Mouse (Mus musculus): ENCODE measurements around the gene Cpeb3. TPM values are rescaled to one million over a fixed set of nuclear protein-coding genes. Genes with fewer than 3 reads are reported as not detected.

The Cpeb3 gene
- polyA plus RNA-seq, 1 experiment: 0.21 TPM

DNA sequence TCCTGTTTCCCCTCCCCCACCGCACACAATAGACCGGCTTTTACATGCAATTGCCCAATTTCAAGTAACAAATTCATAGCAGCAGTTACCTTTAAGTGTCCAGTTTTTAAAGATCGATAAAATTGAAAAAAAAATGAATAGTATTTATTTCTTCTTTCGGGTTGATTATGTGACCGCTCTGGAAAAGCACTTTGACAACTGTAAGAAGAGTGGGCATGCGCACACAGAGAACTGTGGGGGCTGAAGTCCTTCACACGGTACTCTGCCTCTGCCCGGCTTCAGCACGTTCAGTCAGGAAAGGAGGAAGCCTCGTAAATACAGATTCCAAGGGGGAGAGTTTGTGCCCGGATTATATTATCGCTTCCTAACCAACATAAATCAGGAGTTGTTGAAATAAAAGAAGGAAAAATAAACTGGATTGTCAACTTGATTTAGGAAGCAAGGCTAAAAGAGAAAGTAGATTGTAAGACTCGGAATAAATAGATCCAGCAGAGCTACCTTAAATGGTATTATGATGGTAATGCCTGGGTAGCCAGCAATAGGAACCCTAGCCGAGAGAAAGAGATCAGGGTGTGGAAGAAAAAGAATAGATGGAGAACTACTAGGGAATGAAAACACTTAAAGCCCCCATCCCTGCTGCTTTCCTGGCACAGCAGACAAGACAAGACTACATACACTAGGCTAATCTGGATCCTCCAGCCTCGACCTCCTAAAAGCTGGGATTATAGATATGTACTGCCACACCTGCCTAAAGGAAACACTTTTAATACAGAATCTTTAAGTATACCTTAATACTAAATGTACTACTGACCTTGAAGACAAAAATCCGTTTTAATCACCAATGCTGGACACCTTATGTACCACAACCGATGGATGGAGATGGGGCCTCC is 30.3 kb downstream of the Cpeb3 start:
- Histone ChIP-seq H3K4me1 (peaks cover 32% of the 10 kb centered on the region), H3K4me3 (replicated peaks) (peak overlapping the region; percentile 88), H3K27me3 (replicated peaks) (peaks cover 54% of the 10 kb centered on the region), H3K36me3 (replicated peaks; ENCODE audit: low read length) (no peaks in the 10 kb centered on the region), H3K9me3 (no peaks in the 10 kb centered on the region)
- TF ChIP-seq GATA1 (IDR thresholded peaks at IDR 0.05; ENCODE audit: borderline replicate concordance, low read length) (no peak), FLI1 (IDR thresholded peaks at IDR 0.05; ENCODE audit: low read length) (no peak)

DNA sequence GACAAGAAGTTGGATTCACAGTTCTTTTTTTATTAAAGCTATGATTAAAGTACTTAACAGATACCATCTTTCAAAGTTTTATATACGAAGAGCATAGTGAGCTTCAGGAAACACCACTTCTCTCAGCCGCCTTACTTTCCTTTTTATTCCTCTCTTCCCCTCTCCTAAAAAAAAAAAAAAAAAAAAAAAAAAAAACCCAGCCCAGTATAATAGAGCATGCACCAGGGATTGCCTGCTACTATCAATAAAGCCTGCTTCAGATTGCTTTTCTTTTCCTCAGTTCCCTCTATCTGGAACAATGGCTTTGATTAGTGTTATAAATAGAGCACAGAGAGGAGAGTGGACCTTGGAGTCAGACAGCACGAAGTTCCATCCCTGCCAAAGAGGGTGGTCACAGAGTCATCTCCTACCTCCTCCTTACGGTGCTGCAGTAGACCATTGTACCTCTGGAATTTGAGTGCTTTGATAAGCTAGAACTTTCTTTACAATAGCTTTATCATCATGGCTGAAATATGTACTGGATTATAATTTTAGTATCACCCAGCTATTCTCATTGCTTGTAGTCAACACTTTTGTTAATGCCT is 31.4 kb downstream of the Cpeb3 start:
- Histone ChIP-seq H3K9me3 (no peaks in the 10 kb centered on the region), H3K4me1 (peaks cover 32% of the 10 kb centered on the region), H3K36me3 (replicated peaks; ENCODE audit: low read length) (no peaks in the 10 kb centered on the region), H3K27me3 (replicated peaks) (peaks cover 63% of the 10 kb centered on the region), H3K4me3 (replicated peaks) (peak overlapping the region; percentile 71)
- TF ChIP-seq FLI1 (IDR thresholded peaks at IDR 0.05; ENCODE audit: low read length) (no peak), GATA1 (IDR thresholded peaks at IDR 0.05; ENCODE audit: borderline replicate concordance, low read length) (no peak)

DNA sequence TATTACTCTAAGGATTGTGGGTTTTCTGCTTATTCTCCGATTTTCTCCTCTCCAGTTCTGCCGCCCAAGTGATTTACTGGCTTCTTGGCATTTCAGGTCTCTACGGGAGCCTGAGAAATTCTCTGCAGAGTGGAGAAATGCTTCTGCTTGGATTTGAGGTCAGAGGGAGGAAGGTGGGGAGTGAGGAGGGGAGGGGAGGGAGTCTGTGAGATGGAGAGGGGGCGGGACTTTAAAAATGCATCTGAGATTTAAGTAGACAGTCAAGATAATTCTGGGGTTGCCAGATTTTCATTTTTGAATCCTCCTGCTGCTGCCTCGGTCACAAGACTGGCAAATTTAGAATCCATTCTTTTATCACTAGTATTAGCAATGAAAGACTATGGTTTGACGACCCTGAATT is 32.5 kb downstream of the Cpeb3 start:
- Histone ChIP-seq H3K9me3 (no peaks in the 10 kb centered on the region), H3K4me1 (peaks cover 32% of the 10 kb centered on the region), H3K36me3 (replicated peaks; ENCODE audit: low read length) (no peaks in the 10 kb centered on the region), H3K27me3 (replicated peaks) (peaks cover 63% of the 10 kb centered on the region), H3K4me3 (replicated peaks) (peak overlapping the region; percentile 93)
- TF ChIP-seq GATA1 (IDR thresholded peaks at IDR 0.05; ENCODE audit: borderline replicate concordance, low read length): no peak
- no peak for TF ChIP-seq FLI1 (IDR thresholded peaks at IDR 0.05; ENCODE audit: low read length)

DNA sequence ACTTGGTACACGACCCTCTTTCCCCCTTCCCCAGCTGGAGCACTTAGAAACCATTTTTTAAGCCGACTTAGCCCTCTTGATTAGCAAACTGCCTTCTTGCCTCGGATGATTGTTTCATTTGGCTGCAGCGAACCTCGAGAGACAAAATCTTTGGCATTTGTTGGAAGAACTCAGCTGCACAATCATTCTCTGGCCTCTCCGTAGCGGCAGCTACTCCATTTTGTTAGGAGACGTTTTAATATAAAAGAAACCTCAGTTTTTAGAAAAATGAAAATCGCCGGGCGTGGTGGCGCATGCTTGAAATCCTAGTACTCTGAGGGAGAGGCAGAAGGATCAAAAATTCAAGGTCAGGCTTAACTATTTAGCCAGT is 33.0 kb downstream of the Cpeb3 start:
- Histone ChIP-seq H3K4me1 (peaks cover 32% of the 10 kb centered on the region), H3K27me3 (replicated peaks) (peaks cover 67% of the 10 kb centered on the region), H3K9me3 (0 out of 2 replicates have a peak, but pooled peaks cover 3% of the 10 kb centered on the region), H3K36me3 (replicated peaks; ENCODE audit: low read length) (no peaks in the 10 kb centered on the region), H3K4me3 (replicated peaks) (peak overlapping the region; percentile 93)
- TF ChIP-seq FLI1 (IDR thresholded peaks at IDR 0.05; ENCODE audit: low read length): no peak
- TF ChIP-seq GATA1 (IDR thresholded peaks at IDR 0.05; ENCODE audit: borderline replicate concordance, low read length): no peak

DNA sequence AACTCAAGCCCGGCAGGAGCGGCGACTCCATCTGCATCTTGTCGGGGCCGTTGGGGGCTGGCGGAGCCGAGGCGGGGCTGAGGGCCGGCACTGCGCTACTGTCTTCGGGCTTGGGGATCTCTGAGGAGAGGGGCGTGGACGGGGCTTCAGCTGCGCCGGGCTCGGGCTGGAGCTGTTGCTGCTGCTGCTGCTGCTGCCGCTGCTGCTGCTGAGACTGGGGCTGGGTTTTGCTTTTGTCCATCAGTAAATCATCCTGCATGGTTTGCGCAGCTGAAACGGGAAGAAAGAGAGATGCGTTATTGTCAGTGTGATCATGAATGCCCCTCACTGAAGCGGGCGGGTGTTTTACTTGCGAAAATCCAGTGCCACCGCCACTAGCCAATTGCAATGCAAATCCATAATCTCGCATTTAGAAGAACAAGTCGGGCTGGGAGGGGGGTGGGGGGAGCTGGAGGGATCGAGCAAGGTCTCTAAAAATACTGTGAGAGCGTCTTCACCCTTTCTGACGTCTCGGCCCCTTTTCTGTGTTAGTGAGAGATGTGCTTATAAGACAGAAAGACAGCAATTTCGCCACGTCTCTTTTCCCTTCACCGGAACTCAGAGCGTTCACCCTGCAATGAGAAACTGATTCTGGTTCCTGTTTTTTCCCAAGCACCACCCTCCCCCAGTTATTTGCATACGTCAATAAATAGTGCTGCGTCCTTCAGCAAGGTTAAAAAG is 33.5 kb downstream of the Cpeb3 start:
- Histone ChIP-seq H3K4me1 (peaks cover 32% of the 10 kb centered on the region), H3K4me3 (replicated peaks) (peak overlapping the region; percentile 93), H3K9me3 (0 out of 2 replicates have a peak, but pooled peaks cover 3% of the 10 kb centered on the region), H3K27me3 (replicated peaks) (peaks cover 68% of the 10 kb centered on the region), H3K36me3 (replicated peaks; ENCODE audit: low read length) (no peaks in the 10 kb centered on the region)
- TF ChIP-seq FLI1 (IDR thresholded peaks at IDR 0.05; ENCODE audit: low read length) (no peak), GATA1 (IDR thresholded peaks at IDR 0.05; ENCODE audit: borderline replicate concordance, low read length) (no peak)

DNA sequence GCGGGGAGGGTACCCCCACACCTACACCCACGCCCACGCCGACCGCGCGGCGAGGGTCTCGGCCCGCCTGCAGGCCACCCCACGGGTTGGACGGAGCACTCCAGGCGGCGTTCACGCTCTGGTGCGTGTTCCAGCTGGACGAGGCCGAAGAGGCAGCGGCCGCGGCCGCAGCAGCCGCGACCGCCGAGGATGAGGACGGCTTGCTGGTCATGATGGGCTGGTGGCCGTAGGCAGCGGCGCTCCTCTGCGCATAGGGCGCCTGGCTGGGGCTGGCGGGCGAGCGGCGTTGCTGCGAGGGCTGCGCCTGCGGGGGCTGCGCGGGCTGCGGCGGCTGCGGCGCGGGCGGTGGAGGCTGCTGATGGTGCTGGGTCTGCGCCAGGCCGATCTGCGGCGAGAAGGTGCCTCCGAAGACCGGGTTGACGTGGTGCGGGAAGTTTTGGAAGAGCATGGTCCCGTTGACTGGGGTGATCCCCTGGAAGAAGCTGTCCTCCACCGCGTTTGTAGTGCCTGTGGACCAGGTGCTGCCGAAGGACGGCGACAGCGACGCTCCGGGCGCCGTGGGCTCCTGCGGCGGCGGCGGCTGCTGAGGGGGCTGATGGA is 34.2 kb downstream of the Cpeb3 start:
- Histone ChIP-seq H3K4me1 (peaks cover 32% of the 10 kb centered on the region), H3K4me3 (replicated peaks) (peak overlapping the region; percentile 93), H3K9me3 (0 out of 2 replicates have a peak, but pooled peaks cover 3% of the 10 kb centered on the region), H3K36me3 (replicated peaks; ENCODE audit: low read length) (no peaks in the 10 kb centered on the region), H3K27me3 (replicated peaks) (peaks cover 70% of the 10 kb centered on the region)
- no peak for TF ChIP-seq FLI1 (IDR thresholded peaks at IDR 0.05; ENCODE audit: low read length)
- no peak for TF ChIP-seq GATA1 (IDR thresholded peaks at IDR 0.05; ENCODE audit: borderline replicate concordance, low read length)

DNA sequence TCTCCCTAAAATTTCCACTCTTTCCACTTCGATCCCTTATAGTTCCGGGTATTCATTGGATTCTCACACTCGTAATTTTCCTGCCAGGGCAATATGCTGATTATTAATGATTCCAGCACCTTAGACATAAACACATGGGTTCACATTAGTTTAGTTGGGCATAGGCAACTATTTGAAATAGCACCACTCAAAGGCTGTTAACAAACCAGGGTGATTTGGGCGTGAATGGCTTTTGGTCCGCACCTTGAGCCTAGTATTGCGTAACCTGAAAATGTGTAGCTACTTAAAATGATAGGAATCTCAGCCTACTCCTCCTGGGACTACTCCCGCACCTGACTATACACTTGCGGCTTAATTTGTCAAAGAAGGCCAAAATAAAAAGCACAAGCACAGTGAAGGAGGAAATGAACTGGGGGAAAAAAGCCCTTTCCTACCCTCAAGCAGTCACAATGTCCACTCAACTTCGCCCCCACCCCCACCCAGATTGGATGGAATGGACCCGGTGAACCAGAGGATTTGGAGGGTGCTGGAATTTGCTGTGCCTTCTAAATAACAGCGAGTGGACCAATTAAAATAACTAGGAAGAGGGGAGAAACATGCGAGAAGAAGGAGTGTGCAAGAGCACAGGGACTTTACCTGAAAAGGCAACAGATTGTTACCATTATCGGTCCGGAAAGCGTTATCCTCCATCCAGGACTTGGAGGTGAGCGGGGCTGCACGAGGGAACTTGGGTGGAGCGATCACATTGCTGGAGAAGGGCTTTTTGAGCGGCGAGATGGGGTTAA is 34.9 kb downstream of the Cpeb3 start:
- Histone ChIP-seq H3K9me3 (0 out of 2 replicates have a peak, but pooled peaks cover 3% of the 10 kb centered on the region), H3K4me3 (replicated peaks) (peak overlapping the region; percentile 93), H3K36me3 (replicated peaks; ENCODE audit: low read length) (no peaks in the 10 kb centered on the region), H3K4me1 (peaks cover 31% of the 10 kb centered on the region), H3K27me3 (replicated peaks) (peaks cover 69% of the 10 kb centered on the region)
- TF ChIP-seq GATA1 (IDR thresholded peaks at IDR 0.05; ENCODE audit: borderline replicate concordance, low read length) (no peak), FLI1 (IDR thresholded peaks at IDR 0.05; ENCODE audit: low read length) (no peak)

DNA sequence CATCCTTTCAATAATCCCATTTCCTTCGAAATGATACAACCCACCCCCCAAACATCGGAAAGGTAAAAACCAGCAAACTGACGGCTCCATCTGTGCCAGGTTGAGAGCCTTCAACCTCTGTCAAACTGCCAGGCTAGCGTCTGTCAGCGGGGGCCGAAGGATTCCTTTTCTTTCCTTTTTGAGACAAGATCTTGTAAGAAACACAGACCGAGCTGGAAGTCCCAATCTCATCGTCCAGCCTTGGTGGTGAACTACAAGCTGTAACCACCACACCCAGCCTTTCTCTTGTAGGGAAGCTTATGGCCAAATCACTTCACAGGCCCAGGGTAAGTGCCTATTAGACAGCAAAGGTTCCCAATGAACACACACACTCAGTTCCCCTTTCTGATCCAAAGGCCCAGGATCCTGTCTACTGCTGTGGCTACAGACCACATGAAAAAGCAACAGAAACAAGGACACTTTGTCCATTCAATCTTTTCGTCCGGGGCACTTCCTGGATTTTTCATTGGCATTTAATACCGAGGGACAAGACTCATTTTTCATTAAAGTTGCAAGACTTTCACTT is 35.8 kb downstream of the Cpeb3 start:
- no peak for TF ChIP-seq GATA1 (IDR thresholded peaks at IDR 0.05; ENCODE audit: borderline replicate concordance, low read length)
- no peak for TF ChIP-seq FLI1 (IDR thresholded peaks at IDR 0.05; ENCODE audit: low read length)
- Histone ChIP-seq H3K4me3 (replicated peaks) (no peak overlapping the region), H3K4me1 (peaks cover 25% of the 10 kb centered on the region), H3K9me3 (0 out of 2 replicates have a peak, but pooled peaks cover 3% of the 10 kb centered on the region), H3K27me3 (replicated peaks) (peaks cover 70% of the 10 kb centered on the region), H3K36me3 (replicated peaks; ENCODE audit: low read length) (no peaks in the 10 kb centered on the region)
